19 mouse cellular contexts compared by ENCODE assay signal in the genomic region with DNA sequence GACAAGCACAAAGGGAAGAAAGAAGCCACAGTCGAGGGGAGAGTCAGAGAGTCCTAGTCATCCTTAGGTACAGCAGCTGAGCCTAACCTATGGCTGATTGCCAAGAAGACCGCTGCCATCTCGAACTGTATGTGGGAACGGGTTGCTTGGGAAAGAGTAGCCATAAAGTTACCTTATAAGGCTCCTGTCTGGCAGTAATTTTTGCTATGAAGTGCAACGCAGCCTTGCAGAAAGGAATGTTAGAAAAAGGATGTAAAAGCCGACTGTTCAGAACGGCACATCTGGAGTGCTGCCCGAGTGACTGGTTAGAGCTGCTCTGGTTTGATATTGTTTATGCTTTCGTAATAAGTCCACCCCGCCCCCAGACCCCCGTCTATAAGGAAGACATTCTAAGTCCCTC. TPM values are rescaled to one million over a fixed set of nuclear protein-coding genes. Genes with fewer than 3 reads are reported as not detected.
A peak's percentile ranks its signal among the peaks of the same experiment; 100 is the strongest.
DNase-seq lines count a peak whose midpoint lies in the region; ATAC-seq and TF ChIP-seq lines count a peak whose summit lies in the region.
"Had no signal": no experiment of that assay in that cellular context is flagged by ENCODE, and none has a peak within 500 bp of the region (broad histone marks: within the 10 kb centered on the region; RNA-seq: fewer than 3 reads in every experiment).

No protein-coding gene starts in this region.

- POLR2A ChIA-PET in Patski (lab: Charles Lee): no interaction called here

- H3K9ac ChIP-seq in intestine, embryonic 15.5 days: no peak overlapping the region
- H3K9ac ChIP-seq in intestine, postnatal 0 days (ENCODE audit: low read depth, low read length): no peak overlapping the region
- H3K9ac ChIP-seq: hindbrain, embryonic 13.5 days; liver, embryonic 12.5 days had no signal

- no peak overlapping the region for H3K27ac ChIP-seq in intestine, embryonic 15.5 days
- no peak overlapping the region for H3K27ac ChIP-seq in intestine, postnatal 0 days (ENCODE audit: low read depth, low read length)
- H3K27ac ChIP-seq: forebrain, embryonic 10.5 days; hindbrain, embryonic 13.5 days; liver, embryonic 12.5 days had no signal

- no peaks in the 10 kb centered on the region for H3K27me3 ChIP-seq in intestine, embryonic 15.5 days (replicated peaks)
- no peaks in the 10 kb centered on the region for H3K27me3 ChIP-seq in intestine, postnatal 0 days (replicated peaks; ENCODE audit: control insufficient read depth, insufficient read depth, low read length)
- no peaks in the 10 kb centered on the region for H3K27me3 ChIP-seq in Patski
- H3K27me3 ChIP-seq: CH12.LX; liver, embryonic 12.5 days had no signal

- ATAC-seq in intestine, embryonic 15.5 days: peak; percentile 28
- no peak for ATAC-seq in intestine, postnatal 0 days
- ATAC-seq in Patski: peak; percentile 69
- ATAC-seq: liver, embryonic 12.5 days; midbrain, embryonic 16.5 days had no signal

- intact Hi-C loops in left cerebral cortex, postnatal 4 days (cut with DNase I): no loop called here

- 0 out of 2 replicates have a peak overlapping the region, but pooled peaks have one; percentile 2 for H3K4me2 ChIP-seq in intestine, embryonic 15.5 days (replicated peaks)
- H3K4me2 ChIP-seq in intestine, postnatal 0 days (replicated peaks; ENCODE audit: low read depth): no peak overlapping the region
- H3K4me2 ChIP-seq: hindbrain, embryonic 13.5 days; liver, embryonic 12.5 days had no signal

- TF ChIP-seq CTCF in intestine, postnatal 0 days (IDR thresholded peaks at IDR 0.05; ENCODE audit: low read depth): no peak
- TF ChIP-seq CTCF in Patski (IDR thresholded peaks at IDR 0.05): no peak

- H3K4me3 ChIP-seq in intestine, embryonic 15.5 days (replicated peaks): no peak overlapping the region
- H3K4me3 ChIP-seq in intestine, postnatal 0 days (ENCODE audit: low read depth, low read length): no peak overlapping the region
- H3K4me3 ChIP-seq: forebrain, embryonic 10.5 days; hindbrain, embryonic 13.5 days; liver, embryonic 12.5 days had no signal

- WGBS in intestine, embryonic 15.5 days: 44% methylated on average over 11 of the region's 11 CpGs
- 45% methylated on average over 11 of the region's 11 CpGs for WGBS in intestine, postnatal 0 days

- CTCF ChIA-PET in Patski (lab: Charles Lee): no interaction called here

- no peaks in the 10 kb centered on the region for H3K9me3 ChIP-seq in intestine, embryonic 15.5 days
- H3K9me3 ChIP-seq in intestine, postnatal 0 days (ENCODE audit: control insufficient read depth): no peaks in the 10 kb centered on the region
- H3K9me3 ChIP-seq: forebrain, embryonic 10.5 days; hindbrain, embryonic 13.5 days; liver, embryonic 12.5 days had no signal

- DNase-seq in Patski (ENCODE audit: low read depth, low spot score): peak; percentile 27
- DNase-seq in kidney, adult 8-10 months: peak; percentile 37 to 47
- DNase-seq in kidney, postnatal 25 days: peak; percentile 47 to 75
- DNase-seq in left cerebral cortex, postnatal 4 days: no peak
- DNase-seq in right cerebral cortex, postnatal 36 days (ENCODE audit: low spot score in 2 of 2): no peak
- DNase-seq in spleen, adult 12 weeks (ENCODE audit: low spot score): no peak
- DNase-seq: adrenal gland, adult 8-10 months; cerebellum, adult 11 months; cerebellum, postnatal 25 days; gastrocnemius, postnatal 25 days; lung, postnatal 10 days; thymus, adult 18-20 months had no signal

- no peaks in the 10 kb centered on the region for H3K36me3 ChIP-seq in intestine, embryonic 15.5 days
- H3K36me3 ChIP-seq in intestine, postnatal 0 days (ENCODE audit: control insufficient read depth, insufficient read depth): no peaks in the 10 kb centered on the region
- H3K36me3 ChIP-seq: forebrain, embryonic 10.5 days; hindbrain, embryonic 13.5 days; liver, embryonic 12.5 days had no signal

- 0 out of 2 replicates have a peak, but pooled peaks cover 6% of the 10 kb centered on the region for H3K4me1 ChIP-seq in intestine, embryonic 15.5 days (replicated peaks)
- H3K4me1 ChIP-seq in intestine, postnatal 0 days (replicated peaks; ENCODE audit: control insufficient read depth, insufficient read depth, low read length): no peaks in the 10 kb centered on the region
- H3K4me1 ChIP-seq: liver, embryonic 12.5 days had no signal

- in situ Hi-C loops in Patski (cut with MboI; ENCODE audit: low pct_unique_long_range_greater_than_20kb): no loop called here

RNA-seq across cellular contexts. Expression of a gene that starts 47.0 kb away (rescaled TPM):
- 21.7 and 24.1 TPM in 2 replicates for polyA plus RNA-seq in intestine, embryonic 15.5 days (2015; fragmentation: Nextera tagmentation; extraction: Ambion mirVana)
- polyA plus RNA-seq in intestine, postnatal 0 days (2015; fragmentation: Nextera tagmentation; extraction: Ambion mirVana): 15.3 and 15.4 TPM in 2 replicates
- 13.1 TPM for polyA plus RNA-seq in Patski (2021)
- 10 to 100 TPM; 15.7 to 19.8 TPM for total RNA-seq in left cerebral cortex, postnatal 4 days (2021)

Comparison
In these comparisons a context has a peak if more than half of its experiments do, and no peak if none do; other contexts are left out.
1. DNase-seq: peak in Patski (single experiment), kidney, adult 8-10 months (2 of 2) and kidney, postnatal 25 days (2 of 2); none in left cerebral cortex, postnatal 4 days (single experiment), right cerebral cortex, postnatal 36 days (0 of 2) and spleen, adult 12 weeks (single experiment).